Mouse (Mus musculus) CH12.LX (cell line): ENCODE results near the gene Igf1.

Source experiments
- E2F4 ChIP-seq: IDR thresholded peaks from 2 replicates; pipeline ENCODE4 v1.6.1; 2011; ENCODE audit warnings: low read depth, low read length, improper control_type of control experiment; ENCODE audit not compliant: insufficient replicate concordance
- MAFK ChIP-seq: IDR thresholded peaks from 2 replicates; pipeline ENCODE4 v1.6.1; 2011; ENCODE audit warnings: low read length, improper control_type of control experiment; ENCODE audit not compliant: insufficient replicate concordance
- MAZ ChIP-seq: IDR thresholded peaks from 2 replicates; pipeline ENCODE4 v1.6.1; 2012; ENCODE audit warnings: low read depth, mild to moderate bottlenecking, inconsistent platforms, low read length, improper control_type of control experiment, moderate library complexity
- RAD21 ChIP-seq: IDR thresholded peaks from 2 replicates; pipeline ENCODE4 v1.6.1; 2011; ENCODE audit warnings: low read depth, mild to moderate bottlenecking, low read length, improper control_type of control experiment, moderate library complexity

- no peak for TF ChIP-seq E2F4
- TF ChIP-seq MAFK, result no peak
- no peak for TF ChIP-seq RAD21
- no peak for TF ChIP-seq MAZ
Measured at GRCm38 (mm10) chr10:87915782-87916181, 57.7 kb downstream of the Igf1 start.
